Mouse (Mus musculus): ENCODE results near the gene Slc22a8.

The Slc22a8 gene

GRCm38 (mm10) chr19:8590954-8591353, at the start of gene Slc22a8:
Gene Slc22a8, plus strand, starts transcription at chr19:8591254.
- no peak for DNase-seq

- no peak for DNase-seq
These were observed 32.2 kb upstream of the Slc22a8 start for GRCm38 (mm10) chr19:8558897-8559296.

- DNase-seq: no peak
These were observed 27.0 kb upstream of the Slc22a8 start for GRCm38 (mm10) chr19:8564021-8564420.

GRCm38 (mm10) chr19:8564469-8564868, 26.6 kb upstream of the Slc22a8 start:
- no peak for DNase-seq

- no peak for DNase-seq
These were observed 25.8 kb upstream of the Slc22a8 start for GRCm38 (mm10) chr19:8565262-8565661.

- DNase-seq: no peak
These were observed 25.1 kb upstream of the Slc22a8 start for GRCm38 (mm10) chr19:8565985-8566384.

- DNase-seq: peak; percentile 50 to 61
These were observed 23.8 kb upstream of the Slc22a8 start for GRCm38 (mm10) chr19:8567104-8567880.

- no peak for DNase-seq
These were observed 21.6 kb upstream of the Slc22a8 start for GRCm38 (mm10) chr19:8569453-8569863.

GRCm38 (mm10) chr19:8570341-8571040, 20.6 kb upstream of the Slc22a8 start:
- DNase-seq: peak; percentile 72 to 78

GRCm38 (mm10) chr19:8571746-8572145, 19.3 kb upstream of the Slc22a8 start:
- peak; percentile 57 to 61 for DNase-seq

GRCm38 (mm10) chr19:8572485-8572884, 18.6 kb upstream of the Slc22a8 start:
- no peak for DNase-seq

- DNase-seq: no peak
These were observed 13.6 kb upstream of the Slc22a8 start for GRCm38 (mm10) chr19:8577432-8577831.

- DNase-seq: peak in 1 of 2 experiments; percentile 59
These were observed 12.6 kb upstream of the Slc22a8 start for GRCm38 (mm10) chr19:8578293-8578969.

GRCm38 (mm10) chr19:8578970-8579342, 12.1 kb upstream of the Slc22a8 start:
- no peak for DNase-seq

- no peak for DNase-seq
These were observed 5.8 kb upstream of the Slc22a8 start for GRCm38 (mm10) chr19:8585298-8585697.

GRCm38 (mm10) chr19:8585899-8586298, 5.2 kb upstream of the Slc22a8 start:
- DNase-seq: no peak

GRCm38 (mm10) chr19:8586350-8586749, 4.7 kb upstream of the Slc22a8 start:
- no peak for DNase-seq

- no peak for DNase-seq
These were observed 3.7 kb upstream of the Slc22a8 start for GRCm38 (mm10) chr19:8587315-8587714.

- no peak for DNase-seq
These were observed 1.1 kb downstream of the Slc22a8 start for GRCm38 (mm10) chr19:8592155-8592554.

- DNase-seq: peak; percentile 73 to 82
These were observed 1.9 kb downstream of the Slc22a8 start for GRCm38 (mm10) chr19:8592873-8593408.

GRCm38 (mm10) chr19:8593833-8594232, 2.8 kb downstream of the Slc22a8 start:
- peak in 1 of 2 experiments; percentile 52 for DNase-seq

- no peak for DNase-seq
These were observed 3.5 kb downstream of the Slc22a8 start for GRCm38 (mm10) chr19:8594518-8594917.

GRCm38 (mm10) chr19:8597269-8597668, 6.2 kb downstream of the Slc22a8 start:
- DNase-seq: no peak
